Mouse (Mus musculus): ENCODE data around the gene Gm47995. TPM values are rescaled to one million over a fixed set of nuclear protein-coding genes. Genes with fewer than 3 reads are reported as not detected.
"Not testable (repeated sequence)": the region's sequence is repeated elsewhere in the genome, so short reads cannot be mapped to it uniquely, and the experiment has no call there.

Gene Gm47995
- total RNA-seq, 2 experiments from 2014 or later = not detected

DNA sequence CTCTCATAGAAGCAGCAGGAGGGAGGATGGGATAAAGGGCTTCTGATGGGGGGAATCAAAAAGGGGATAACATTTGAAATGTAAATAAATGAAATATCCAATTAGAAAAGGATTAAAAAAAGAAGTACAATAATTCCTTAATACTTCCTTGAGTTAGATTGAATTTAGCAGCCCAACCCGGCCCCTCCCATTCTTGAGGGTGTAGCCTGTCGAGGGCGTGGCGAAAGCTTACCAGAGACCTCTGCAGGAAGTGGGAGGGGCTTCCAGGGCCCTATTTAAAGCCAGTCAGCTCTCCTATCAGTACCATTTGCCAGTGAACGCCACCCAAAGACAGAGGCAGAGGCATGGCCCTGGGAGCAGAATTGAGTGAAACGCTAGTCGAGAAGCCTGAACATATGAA lies 16.0 kb upstream of the Gm47995 start, which contains the start of gene Gm47985:
Gene Gm47985 (plus strand): TSS at position 272 of the 400 bp plus-strand sequence.
- intact Hi-C loops (cut with DNase I); DNase-seq: not testable (repeated sequence)

DNA sequence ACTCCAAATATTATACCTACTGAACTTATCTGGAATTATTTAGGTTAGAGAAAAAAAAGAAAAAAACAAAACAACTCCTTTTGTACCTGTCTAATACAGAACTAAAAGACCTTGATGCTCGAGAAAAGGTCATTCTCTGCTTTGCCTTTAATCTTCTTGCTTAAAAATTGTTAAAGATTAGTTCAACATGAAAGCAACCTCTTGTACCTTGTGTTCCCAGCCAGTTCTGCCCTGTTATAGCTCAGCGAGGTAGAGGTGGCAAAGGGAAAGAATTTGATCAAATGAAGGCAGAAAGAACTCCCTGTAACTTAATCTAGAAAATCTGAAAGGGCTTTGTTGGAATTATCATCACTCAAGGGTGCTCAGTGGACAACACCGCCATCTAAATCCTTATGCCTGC lies 12.1 kb upstream of the Gm47995 start:
- DNase-seq; intact Hi-C loops (cut with DNase I): not testable (repeated sequence)

DNA sequence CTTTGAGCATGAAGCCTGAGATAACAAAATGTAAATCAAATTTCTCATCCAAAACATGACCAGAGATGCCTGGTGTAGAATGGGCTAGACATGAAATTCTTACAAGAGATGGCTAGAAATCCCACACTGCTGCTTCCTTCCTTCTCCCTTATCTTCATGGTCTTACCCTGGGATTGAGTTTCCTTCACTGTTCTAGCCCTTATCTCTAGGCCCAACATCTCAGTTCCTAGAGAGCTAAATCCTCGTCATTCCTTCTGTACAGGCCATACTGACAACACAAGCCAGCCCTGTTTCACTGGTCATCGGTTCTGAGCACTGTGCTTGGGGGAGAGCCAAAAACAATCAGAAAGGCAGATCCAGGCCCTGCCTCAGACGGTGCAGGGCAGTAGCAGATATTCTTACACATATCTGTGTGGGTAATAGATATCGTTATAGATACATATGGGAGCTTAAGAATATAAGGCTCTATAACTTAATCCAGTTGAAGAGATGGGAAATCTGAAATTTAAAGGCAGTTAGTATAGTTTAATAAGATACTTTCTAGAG lies 11.3 kb upstream of the Gm47995 start:
- intact Hi-C loops (cut with DNase I) = not testable (repeated sequence)

GRCm38 (mm10) chr1:151188469-151188868 lies 9.8 kb upstream of the Gm47995 start:
- intact Hi-C loops (cut with DNase I) = no loop called here
- no peak for DNase-seq

More for the DNA sequence above, 11.3 kb upstream of the Gm47995 start:
- DNase-seq = not testable (repeated sequence)

DNA sequence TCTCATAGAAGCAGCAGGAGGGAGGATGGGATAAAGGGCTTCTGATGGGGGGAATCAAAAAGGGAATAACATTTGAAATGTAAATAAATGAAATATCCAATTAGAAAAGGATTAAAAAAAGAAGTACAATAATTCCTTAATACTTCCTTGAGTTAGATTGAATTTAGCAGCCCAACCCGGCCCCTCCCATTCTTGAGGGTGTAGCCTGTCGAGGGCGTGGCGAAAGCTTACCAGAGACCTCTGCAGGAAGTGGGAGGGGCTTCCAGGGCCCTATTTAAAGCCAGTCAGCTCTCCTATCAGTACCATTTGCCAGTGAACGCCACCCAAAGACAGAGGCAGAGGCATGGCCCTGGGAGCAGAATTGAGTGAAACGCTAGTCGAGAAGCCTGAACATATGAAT lies 6.2 kb upstream of the Gm47995 start, which contains the start of gene Gm8947:
Gene Gm8947 (plus strand): TSS at position 302 of the 400 bp plus-strand sequence.
- intact Hi-C loops (cut with DNase I); DNase-seq: not testable (repeated sequence)

- DNase-seq = not testable (repeated sequence)
These were observed 5.5 kb upstream of the Gm47995 start for GRCm38 (mm10) chr1:151192739-151193138.

GRCm38 (mm10) chr1:151195986-151196385 lies 2.3 kb upstream of the Gm47995 start:
- intact Hi-C loops (cut with DNase I); DNase-seq: not testable (repeated sequence)

More at GRCm38 (mm10) chr1:151192739-151193138, 5.5 kb upstream of the Gm47995 start:
- intact Hi-C loops (cut with DNase I) = not testable (repeated sequence)

DNA sequence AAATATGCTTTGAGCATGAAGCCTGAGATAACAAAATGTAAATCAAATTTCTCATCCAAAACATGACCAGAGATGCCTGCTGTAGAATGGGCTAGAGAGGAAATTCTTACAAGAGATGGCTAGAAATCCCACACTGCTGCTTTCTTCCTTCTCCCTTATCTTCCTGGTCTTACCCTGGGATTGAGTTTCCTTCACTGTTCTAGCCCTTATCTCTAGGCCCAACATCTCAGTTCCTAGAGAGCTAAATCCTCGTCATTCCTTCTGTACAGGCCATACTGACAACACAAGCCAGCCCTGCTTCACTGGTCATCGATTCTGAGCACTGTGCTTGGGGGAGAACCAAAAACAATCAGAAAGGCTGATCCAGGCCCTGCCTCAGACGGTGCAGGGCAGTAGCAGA lies 1.6 kb upstream of the Gm47995 start:
- DNase-seq; intact Hi-C loops (cut with DNase I): not testable (repeated sequence)

- DNase-seq; intact Hi-C loops (cut with DNase I): not testable (repeated sequence)
These were observed 2.4 kb downstream of the Gm47995 start for GRCm38 (mm10) chr1:151200620-151201019.

DNA sequence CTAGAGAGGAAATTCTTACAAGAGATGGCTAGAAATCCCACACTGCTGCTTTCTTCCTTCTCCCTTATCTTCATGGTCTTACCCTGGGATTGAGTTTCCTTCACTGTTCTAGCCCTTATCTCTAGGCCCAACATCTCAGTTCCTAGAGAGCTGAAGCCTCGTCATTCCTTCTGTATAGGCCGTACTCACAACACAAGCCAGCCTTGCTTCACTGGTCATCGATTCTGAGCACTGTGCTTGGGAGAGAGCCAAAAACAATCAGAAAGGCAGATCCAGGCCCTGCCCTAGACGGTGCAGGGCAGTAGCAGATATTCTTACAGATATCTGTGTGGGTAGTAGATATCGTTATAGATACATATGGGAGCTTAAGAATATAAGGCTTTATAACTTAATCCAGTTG lies 4.5 kb downstream of the Gm47995 start:
- intact Hi-C loops (cut with DNase I); DNase-seq: not testable (repeated sequence)

DNA sequence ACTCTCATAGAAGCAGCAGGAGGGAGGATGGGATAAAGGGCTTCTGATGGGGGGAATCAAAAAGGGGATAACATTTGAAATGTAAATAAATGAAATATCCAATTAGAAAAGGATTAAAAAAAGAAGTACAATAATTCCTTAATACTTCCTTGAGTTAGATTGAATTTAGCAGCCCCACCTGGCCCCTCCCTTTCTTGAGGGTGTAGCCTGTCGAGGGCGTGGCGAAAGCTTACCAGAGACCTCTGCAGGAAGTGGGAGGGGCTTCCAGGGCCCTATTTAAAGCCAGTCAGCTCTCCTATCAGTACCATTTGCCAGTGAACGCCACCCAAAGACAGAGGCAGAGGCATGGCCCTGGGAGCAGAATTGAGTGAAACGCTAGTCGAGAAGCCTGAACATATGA lies 5.6 kb downstream of the Gm47995 start, which contains the start of gene 3110040M04Rik:
Gene 3110040M04Rik (plus strand): TSS at position 304 of the 400 bp plus-strand sequence.
- intact Hi-C loops (cut with DNase I); DNase-seq: not testable (repeated sequence)

DNA sequence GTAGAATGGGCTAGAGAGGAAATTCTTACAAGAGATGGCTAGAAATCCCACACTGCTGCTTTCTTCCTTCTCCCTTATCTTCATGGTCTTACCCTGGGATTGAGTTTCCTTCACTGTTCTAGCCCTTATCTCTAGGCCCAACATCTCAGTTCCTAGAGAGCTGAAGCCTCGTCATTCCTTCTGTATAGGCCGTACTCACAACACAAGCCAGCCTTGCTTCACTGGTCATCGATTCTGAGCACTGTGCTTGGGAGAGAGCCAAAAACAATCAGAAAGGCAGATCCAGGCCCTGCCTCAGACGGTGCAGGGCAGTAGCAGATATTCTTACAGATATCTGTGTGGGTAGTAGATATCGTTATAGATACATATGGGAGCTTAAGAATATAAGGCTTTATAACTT lies 10.2 kb downstream of the Gm47995 start:
- DNase-seq; intact Hi-C loops (cut with DNase I): not testable (repeated sequence)

GRCm38 (mm10) chr1:151208944-151209343 lies 10.7 kb downstream of the Gm47995 start:
- DNase-seq; intact Hi-C loops (cut with DNase I): not testable (repeated sequence)

GRCm38 (mm10) chr1:151209824-151210355 lies 11.6 kb downstream of the Gm47995 start, which contains the start of gene Gm47996:
Gene Gm47996 (plus strand): TSS chr1:151210131.
- intact Hi-C loops (cut with DNase I); DNase-seq: not testable (repeated sequence)

GRCm38 (mm10) chr1:151211666-151212065 lies 13.4 kb downstream of the Gm47995 start:
- intact Hi-C loops (cut with DNase I); DNase-seq: not testable (repeated sequence)

- intact Hi-C loops (cut with DNase I) = no loop called here
- no peak for DNase-seq
These were observed 16.6 kb downstream of the Gm47995 start for GRCm38 (mm10) chr1:151214862-151215261.

DNA sequence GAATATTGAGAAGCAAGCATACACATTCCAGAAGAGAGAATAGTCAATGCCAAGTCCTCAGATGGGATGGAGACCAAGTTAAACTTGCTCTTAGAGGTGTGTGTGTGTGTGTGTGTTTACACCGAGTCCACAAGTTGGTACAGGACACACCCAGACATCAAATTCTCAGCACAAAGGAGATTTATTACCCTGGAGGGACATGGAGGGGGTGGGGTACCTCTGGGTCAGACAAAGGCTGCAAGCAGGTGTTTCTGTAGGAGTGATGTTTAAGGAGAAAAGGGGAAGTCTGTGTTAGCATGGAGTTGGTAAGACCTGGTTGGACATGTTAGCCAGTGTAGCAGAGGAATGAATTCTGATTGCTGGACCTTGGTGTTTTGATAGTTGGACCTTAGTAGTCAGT lies 17.7 kb downstream of the Gm47995 start:
- intact Hi-C loops (cut with DNase I) = no loop called here
- no peak for DNase-seq

DNA sequence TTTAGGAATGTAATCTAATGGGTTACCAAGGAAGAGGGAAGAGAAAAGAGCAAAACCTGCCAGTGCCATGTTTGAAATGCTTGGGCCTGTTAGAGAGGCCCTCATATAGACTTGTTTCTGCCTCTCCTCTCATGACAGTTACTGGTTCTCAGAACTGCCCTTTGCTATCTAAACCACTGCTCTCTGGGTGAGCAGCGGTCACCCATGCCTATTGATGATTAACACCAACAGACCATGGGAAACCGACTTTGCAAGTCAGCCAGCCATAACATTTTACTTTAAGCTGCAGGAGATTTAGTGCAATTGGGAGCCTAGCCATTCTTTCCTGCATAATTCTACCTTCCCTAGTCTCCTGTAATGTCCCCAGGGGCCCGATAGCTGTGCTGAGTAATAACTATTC lies 18.2 kb downstream of the Gm47995 start:
- DNase-seq = no peak
- intact Hi-C loops (cut with DNase I) = no loop called here

DNA sequence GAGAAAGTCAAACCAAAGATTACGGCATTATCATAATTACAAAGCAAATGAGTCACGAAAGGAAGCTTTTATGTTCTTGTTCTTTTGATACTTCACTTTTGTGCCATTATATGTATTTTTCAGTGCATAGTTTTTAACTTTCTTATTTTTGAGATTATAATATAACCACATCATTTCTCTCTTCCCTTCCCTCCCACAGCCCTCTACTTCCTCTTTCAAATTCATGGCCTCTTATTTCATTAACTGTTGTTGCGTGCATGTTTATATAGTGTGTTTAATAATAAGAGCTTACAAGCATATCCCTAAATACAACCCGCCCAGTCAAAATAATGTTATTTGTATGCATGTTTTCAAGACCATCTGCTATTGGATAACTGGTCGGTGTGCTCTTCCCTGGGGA lies 20.8 kb downstream of the Gm47995 start:
- intact Hi-C loops (cut with DNase I) = no loop called here
- DNase-seq = no peak

DNA sequence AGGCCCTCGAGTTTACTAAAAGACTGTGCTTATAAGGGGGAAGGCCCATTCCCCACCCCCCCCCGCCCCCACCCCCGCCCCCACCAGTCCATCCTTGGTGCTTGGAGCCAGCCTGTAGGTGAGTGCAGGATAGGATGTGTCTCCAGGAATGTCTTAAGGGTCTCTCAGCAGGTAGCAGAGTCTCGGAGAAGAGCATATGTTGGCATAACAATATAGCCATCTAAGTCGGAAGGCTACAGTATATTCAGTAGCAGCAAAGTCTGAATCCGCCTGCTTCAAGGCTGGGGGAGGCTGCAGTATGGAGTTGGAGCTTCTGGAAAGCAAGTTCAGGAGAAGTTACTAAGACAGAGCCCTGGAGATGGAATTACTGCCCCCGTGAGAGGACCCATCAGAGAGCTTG lies 21.9 kb downstream of the Gm47995 start:
- no peak for DNase-seq
- intact Hi-C loops (cut with DNase I) = no loop called here

GRCm38 (mm10) chr1:151222561-151223267 lies 24.5 kb downstream of the Gm47995 start:
- intact Hi-C loops (cut with DNase I) = no loop called here

More at GRCm38 (mm10) chr1:151222561-151223267, 24.5 kb downstream of the Gm47995 start:
- DNase-seq = no peak

All from heart, postnatal 14 days (tissue).